Mouse (Mus musculus): ENCODE results near the gene Cbx1.

GRCm38 (mm10) chr11:96847240-96847639, 58.3 kb downstream of the Cbx1 start:
- no peak for TF ChIP-seq GATA1 (IDR thresholded peaks at IDR 0.05; ENCODE audit: borderline replicate concordance, low read length)
- TF ChIP-seq FLI1 (IDR thresholded peaks at IDR 0.05; ENCODE audit: low read length), result no peak
